Mouse (Mus musculus): ENCODE results near the gene Gnaz.

- TF ChIP-seq EP300 (IDR thresholded peaks at IDR 0.05; ENCODE audit: low read depth): no peak
- TF ChIP-seq CTCF (IDR thresholded peaks at IDR 0.05; ENCODE audit: low read depth): no peak
Observed at GRCm38 (mm10) chr10:74952830-74953443, 14.0 kb upstream of the Gnaz start.

Data from liver, embryonic 14.5 days (tissue).